Mouse (Mus musculus) Muller cell, postnatal 12 days (primary cell): ENCODE measurements around the gene Rragd.
"Not testable (repeated sequence)": the region's sequence is repeated elsewhere in the genome, so short reads cannot be mapped to it uniquely, and the experiment has no call there.

Experiments used
- DNase-seq: peaks from one replicate; pipeline ENCODE4 v3.0.0-alpha.2; 2015; ENCODE audit errors: inconsistent ontology term

The Rragd gene

DNA sequence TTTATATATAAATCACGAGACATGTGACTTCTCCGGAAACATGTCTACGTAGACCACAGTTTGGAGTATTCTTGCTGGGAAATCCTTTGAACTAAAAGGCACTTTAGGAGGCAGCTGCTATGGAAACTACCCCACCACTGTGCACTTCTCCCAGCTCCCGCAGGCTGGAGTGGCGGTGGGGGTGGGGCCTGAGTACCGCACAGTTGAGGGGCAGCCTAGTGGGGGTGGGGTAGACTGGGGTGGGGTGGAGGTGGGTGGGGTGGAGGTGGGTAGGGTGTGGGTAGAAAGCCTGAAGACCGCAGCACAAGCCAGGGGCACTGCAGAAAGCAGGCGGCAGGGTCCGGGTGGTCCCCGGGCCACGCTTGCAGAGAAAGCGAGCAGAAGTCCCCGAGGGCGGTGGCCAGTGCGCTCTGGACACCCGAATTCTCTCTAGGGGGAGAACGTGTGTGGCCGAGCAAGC is at the start of gene Rragd:
TSS of gene Rragd (plus strand) at position 322 of the 460 bp plus-strand sequence.
- DNase-seq, result peak; percentile 33

DNA sequence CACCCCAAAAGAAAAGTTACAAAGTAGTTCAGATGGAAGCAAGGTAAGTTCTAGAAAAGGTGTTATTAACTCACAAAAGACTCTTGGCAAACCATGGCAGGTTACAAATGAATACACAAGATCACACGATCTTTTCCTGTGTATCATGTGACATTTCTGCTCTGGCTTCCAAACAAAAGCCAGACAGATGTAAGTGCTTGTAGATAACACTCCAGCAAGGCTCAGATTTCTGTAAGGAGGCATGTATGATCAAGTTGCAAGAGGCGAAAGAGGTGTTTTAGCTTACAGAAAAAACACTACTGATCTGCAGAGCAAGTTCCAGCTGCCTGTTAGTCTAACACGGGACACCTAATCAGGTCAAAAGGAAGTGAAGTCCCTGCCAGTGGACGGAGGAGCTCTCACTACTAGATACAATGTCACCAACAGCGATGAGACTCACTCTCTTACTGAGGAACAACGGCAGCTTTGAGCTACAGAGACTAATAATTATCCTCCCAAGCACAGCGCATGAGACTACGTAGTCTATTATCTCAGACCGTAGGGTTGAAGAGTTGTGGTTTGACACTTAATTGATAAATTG is 46.0 kb upstream of the Rragd start:
- DNase-seq, result no peak

DNA sequence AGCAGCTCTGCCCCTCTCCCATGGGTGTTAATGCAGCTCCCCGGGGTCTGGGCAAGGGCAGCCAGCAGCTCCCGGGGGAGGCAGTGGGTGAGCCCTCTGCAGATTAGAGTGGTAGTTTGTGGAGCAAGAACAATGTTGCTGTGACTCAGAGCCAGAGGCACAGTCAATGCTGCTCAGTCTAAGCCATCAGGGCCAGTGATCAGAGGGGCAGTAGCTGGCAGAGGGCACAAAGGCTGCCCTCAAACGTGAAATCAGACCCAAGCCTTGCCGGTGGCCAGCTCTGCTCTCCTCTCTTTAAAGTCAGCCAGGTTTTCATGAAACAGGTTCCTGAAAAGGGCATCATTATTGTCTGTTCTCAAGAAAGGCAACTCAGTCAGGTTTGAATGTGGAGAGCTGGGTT is 43.3 kb upstream of the Rragd start:
- peak; percentile 50 for DNase-seq

DNA sequence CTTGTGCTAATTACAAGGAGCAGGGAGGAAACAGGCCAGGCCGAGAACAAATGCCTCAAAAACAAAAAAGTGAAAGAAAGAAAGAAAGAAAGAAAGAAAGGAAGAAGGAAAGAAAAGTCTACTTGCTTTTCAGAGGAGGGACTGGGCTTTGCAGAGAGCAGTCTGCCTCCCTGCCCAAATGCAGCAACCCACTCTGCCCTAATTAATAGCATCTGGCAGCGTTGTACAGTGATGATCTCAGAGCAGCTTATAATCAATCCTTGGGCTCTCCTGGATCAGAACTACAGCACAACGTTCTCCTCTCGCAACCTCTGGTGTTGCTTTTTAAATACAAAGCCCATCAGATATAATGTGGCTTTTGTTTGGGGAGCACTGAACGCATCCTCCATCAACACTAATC is 42.9 kb upstream of the Rragd start:
- no peak for DNase-seq

DNA sequence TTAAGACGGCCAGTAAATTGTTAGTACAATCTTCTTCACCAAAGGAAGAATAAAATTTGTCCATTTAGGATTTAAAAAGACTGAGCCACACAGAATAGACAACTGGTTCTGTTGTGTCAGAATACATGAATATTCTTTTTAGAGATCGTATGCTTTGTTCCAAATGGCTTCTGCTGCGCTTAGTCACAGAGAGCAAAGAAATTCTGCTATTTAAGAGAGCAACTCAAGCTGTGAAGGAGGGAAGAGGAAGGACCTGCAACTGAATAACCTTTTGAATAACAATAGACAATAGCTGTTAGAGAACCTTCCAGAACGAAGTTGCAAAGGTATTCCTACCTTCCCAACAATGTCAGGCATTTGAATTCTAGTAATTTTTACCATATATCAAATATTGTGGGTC is 41.9 kb upstream of the Rragd start:
- DNase-seq, result no peak

DNA sequence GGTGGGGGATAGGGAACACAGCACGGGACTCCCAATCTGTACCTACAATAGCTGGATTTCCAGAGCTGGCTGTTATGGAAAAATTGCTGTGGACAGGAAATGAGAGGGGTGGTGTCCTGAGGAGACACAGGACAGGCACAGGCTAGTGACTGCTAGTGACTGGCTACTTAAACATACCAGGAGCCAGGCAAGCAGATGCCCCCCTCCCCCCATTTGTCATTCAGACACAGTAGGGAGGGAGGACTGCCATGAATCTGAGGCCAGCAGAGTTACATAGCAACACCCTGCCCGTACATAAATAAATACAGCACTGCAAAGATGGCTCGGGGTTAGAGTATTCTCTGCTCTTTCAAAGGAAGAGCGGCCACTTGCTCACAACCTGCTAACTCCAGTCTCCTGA is 35.2 kb upstream of the Rragd start:
- peak; percentile 42 for DNase-seq

DNA sequence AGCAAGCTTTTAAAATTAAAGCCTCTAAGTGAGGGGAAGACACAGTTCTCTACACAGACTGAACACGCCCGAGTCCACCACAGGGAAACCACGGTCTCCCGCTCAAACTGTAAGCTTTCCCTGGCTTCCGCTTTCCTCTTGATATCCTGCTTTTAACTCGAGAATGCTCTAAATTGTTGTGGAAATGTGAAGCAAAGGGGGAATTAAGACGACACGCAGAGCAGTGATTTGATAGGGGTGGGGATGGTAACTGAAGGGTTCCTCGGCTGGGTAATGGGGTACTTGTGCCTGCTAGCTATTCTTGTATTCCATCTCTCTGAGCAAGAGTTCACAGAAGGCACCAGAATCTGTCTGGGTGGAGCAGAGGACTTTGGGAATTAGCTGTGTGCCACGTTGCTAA is 34.1 kb upstream of the Rragd start:
- no peak for DNase-seq

DNA sequence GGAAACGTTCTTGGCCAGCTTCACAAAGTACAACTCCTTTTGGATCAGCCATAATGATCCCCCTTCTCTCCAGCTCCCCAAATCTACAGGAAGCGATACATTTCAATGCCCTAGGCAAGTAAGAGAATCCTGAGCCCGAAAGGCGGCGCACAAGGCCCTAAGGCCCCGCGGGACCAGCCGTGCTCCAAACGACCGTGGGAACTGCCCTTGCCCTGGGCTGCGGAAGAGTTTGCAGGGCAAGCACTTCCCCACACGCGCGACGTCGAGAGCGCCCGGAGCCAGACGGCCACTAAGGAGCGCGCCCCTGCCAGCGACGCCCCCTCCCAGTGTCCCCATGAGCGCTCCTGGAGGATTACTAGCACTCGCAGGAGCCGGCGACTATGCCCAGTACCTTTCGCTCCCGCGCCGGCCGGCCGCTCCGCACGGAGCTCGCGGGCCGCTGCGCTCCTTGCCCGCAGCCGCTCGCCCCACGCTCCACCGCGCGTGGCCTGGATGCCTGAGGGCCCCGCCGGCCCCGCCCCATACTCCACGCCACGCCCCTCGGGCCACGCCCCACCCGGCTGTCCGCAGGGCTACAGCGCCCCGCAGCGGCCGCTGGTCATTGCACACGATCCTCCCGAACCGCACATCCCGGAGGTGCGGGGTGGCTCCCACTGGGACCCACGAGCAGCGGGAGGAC is 32.3 kb upstream of the Rragd start, which contains the start of gene Ankrd6:
TSS of gene Ankrd6 (minus strand) at position 486 of the 679 bp plus-strand sequence.
- DNase-seq, result peak; percentile 91

DNA sequence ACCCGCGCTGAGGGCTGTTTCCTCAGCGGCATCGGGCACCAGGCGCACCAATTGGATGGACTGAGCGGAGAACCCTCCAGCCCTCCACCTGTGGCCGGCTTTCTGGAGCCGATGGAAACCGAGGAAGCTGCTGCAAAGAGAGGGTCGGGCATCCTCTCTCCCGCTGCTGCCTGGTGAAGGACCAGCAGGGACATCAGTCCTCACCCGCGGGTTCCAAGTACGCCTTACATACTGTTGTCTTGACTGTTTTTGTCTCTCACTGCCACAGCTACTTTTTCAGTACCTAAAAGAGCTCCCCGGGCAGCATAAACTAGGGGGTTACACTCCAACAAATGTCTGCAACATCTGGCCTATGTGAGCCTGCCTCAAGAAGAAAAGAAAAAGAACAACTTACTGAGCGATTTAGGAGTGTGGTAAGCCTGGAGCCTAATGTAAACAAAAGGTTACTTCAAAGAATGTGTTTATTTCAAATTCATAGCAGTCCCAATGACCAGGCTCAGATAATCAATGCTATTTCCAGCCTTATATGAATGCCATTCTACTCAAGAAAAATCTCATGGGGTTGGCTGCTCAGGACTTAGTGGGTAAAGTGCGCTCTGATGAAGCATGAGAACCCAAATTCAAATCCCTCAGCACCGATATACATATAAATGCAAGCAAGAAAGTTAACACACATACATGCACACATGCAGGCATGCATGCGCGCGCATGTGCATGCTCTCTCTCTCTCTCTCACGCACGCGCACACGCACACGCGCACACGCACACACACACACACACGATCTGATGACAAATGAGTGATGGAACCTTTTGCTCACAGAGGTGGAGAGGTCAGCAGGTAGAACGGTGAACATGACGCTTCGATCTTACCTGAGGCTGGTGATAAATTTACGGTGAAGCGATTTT is 31.5 kb upstream of the Rragd start:
- DNase-seq, result peak; percentile 38

DNA sequence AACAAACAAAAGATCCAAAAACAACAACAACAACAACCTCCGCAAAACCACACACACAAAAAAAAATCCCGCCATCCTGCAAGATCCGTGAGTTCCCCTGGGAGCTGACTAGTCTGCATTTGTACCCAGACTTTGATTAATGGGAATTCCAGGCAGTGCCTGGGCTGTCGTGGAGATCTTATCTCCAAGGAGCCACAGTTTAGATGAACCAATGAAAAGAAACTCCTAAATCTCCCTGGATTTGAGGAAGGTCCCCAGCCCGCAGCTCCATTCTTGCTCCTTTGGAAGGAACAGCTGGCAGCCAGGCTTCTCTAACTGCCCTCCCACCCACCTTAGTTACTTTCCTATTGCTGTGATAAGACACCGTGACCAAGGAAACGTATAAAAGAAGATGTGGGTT is 30.2 kb upstream of the Rragd start:
- DNase-seq, result no peak

DNA sequence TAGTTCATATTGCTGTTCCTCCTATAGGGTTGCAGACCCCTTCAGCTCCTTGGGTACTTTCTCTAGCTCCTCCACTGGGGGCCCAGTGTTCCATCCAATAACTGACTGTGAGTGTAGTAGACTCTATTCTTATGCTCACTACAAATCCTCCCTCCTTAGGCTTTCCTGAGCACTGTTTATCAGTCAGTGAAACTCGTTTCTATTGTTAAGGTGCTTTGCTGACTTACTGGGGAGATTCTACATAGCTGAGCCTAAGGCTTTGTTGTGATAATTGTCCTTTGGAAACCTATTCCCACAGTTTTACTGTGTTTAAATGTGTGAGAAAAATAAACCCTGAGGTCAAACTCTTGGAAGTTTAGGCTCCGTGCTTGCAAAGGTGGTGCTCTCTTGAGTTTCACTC is 26.4 kb upstream of the Rragd start:
- DNase-seq, result no peak

DNA sequence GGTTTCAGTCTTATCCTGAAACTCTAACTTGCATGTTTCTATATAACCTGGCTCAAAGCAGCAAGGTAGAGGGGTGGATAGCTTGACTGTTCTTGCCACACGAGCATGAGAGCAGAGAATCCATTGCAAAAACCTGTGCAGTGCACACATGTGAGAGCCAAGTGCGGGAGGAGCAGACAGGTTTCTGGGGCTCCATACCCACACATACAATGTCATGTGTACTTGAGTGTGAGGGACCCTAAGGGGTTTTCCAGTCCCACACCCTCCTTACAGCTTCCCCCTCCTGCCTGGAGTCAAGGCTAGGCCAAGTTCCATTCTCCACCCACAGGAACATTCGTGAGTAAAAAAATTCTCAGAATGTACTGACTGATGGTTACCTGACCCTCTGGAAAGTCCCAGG is 21.4 kb upstream of the Rragd start:
- no peak for DNase-seq

DNA sequence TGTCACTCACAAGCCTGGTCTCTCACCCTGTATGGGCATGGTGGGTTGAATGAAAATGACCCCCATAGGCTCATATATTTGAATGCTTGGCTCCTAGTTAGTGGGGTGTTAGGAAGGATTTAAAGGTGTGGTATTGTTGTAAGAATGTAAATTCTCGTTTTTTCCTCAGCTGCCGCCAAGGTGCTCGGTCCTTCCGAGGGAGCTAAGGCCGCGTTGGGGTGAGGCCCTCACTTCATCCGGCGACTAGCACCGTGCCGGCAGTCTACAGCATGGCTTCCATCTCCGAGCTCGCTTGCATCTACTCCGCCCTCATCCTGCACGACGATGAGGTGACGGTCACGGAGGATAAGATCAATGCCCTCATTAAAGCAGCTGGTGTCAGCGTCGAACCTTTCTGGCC is 18.2 kb upstream of the Rragd start:
- not testable (repeated sequence) for DNase-seq

DNA sequence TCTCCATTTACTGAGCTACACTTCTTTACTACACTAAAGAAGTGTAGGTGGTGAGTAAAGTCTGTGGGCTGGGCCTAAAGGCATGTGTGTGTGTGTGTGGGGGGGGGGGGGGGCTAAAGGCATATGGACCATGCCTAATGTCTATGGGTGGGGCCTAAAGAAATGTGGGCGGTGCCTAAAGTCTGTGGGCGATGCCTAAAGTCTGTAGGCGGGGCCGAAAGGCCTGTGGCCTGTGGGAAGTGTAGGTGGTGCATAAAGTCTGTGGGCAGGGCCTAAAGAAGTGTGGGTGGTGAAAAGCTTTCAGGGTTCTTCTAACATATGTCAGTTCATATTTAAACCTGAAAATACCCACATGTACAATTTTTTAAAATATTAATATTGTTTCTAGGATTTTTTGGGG is 5.5 kb upstream of the Rragd start:
- DNase-seq, result no peak

DNA sequence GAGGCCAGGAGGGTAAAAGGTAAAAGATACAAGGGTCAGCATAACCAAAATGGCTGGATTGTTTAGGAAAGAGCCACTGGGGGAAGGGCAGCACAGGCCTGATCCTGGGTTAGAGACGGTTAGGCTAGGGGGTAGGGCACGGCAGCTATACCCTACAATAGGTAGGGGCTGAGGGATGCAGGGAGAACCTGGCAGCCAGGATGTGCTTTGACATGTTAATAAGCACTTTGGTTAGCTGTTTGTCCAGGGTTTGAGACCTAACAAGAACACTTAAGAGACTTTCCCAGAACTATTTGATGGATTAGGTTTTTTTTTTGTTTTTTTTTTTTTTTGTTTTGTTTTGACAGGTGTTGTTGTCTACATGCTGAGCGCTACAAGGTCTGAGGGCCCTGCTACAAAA is 2.8 kb upstream of the Rragd start:
- DNase-seq, result no peak

DNA sequence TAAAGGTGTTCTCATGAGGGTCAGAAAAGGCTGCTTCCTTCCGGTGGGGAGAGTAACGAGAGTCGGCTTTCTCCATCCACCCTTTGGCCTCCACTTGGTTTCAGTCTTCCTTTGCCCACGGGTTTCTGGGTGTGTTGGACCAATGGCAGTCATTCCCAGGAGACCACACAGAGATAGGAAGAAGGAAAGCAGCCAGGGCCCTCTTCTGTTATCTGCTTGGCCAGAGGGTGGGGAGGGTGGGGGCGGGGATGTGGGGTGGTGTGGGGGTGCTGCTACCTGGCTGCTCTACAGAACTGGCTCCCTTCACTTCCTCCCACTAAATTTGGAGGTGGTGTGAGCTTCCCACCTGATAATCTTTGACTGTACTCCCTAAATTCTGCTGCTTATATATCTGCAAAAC is 1.2 kb upstream of the Rragd start:
- DNase-seq, result no peak

DNA sequence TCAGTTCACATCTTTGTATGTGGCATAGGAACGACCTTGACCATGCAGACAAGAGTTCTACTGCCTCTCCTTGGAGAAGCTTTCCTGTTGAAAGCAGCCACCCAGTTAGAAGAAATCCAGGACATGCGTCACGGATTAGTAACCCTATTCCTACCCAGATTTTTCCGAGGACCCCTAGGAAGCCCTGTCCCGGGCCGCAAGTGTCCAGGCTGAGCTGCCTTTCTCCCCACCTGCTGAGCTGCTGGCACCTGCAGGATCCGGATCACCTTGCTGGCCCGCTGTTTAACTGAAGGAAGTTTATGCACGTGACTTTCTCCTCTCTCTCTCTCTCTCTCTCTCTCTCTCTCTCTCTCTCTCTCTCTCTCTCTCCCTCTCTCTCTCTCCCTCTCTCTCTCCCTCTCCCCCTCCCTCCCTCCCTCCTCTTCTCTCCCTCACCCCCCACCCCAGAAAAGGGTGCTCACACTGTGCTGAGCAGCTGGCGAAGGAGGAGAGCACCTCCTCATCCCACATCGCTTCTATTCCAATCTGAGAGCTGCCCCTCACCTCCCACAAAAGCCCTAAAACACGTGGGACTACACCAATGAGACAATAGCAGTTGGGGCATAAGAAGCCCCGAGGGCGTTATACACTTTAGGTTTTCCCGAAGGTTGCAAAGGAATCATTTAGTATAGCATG is 659 bp upstream of the Rragd start:
- DNase-seq, result no peak

DNA sequence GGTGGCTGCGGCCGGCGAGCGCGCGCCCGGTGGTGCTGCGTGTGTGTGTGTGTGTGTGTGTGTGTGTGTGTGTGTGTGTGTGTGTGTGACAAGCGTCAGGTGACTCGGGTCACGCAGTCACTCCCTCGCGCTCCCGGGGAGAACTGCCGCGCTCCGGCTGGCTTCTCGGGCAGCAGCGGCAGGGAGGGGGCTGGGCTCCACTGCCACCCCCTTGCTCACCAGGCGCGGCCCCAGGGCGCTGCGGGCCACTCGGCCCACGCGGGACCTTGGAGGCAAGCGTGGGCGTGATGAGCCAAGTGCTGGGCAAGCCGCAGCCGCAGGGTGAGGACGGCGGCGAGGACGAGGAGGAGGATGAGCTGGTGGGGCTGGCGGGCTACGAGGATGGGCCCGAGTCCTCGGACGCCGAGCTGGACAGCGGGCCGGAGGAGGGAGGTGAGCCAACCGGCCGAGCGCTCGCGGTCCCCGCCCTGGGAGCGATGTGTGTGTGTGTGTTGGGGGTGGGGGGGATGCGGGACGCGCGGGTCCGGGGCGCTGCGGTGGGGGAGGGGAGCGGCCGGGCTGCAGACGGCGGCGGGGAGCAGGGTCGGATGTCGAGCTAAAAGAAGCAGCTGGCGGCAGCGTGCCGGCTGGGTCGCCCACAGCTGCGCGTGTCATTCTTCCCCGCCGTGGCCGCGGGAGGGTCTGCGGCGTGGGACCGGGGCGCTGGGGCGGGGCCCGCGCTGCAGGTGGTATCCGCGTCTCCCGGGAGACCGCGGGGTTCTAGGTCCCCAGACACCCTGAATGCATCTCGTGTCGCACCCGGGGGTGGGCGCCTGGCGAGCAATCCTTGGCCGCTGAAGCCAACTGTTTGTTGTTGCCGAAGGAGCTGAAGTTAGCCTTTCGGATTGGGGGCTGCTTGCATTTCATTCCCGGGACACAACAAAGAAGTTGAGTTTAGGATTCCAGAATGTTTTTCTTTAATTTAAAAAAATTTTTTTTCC is 629 bp downstream of the Rragd start:
- DNase-seq, result peak; percentile 74

DNA sequence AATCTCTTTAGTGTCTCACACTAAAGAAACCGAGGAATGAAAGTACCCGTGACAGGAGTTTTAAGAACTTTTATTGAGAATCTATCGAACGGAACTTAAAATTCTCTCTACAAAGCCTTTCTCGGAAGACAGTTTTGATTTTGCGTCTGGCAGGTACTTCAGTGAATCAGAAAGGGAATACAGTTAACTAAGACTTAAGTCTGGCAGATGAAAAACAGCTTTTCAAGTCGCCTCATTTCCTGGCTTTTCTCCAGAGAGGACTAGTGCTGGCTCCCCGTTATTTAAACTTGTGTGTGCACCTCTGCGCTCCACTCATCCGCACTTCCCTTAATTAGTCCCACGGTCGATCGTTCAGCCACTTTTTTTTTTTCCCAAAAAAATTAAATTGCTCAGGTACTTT is 1.4 kb downstream of the Rragd start:
- DNase-seq, result peak; percentile 60

DNA sequence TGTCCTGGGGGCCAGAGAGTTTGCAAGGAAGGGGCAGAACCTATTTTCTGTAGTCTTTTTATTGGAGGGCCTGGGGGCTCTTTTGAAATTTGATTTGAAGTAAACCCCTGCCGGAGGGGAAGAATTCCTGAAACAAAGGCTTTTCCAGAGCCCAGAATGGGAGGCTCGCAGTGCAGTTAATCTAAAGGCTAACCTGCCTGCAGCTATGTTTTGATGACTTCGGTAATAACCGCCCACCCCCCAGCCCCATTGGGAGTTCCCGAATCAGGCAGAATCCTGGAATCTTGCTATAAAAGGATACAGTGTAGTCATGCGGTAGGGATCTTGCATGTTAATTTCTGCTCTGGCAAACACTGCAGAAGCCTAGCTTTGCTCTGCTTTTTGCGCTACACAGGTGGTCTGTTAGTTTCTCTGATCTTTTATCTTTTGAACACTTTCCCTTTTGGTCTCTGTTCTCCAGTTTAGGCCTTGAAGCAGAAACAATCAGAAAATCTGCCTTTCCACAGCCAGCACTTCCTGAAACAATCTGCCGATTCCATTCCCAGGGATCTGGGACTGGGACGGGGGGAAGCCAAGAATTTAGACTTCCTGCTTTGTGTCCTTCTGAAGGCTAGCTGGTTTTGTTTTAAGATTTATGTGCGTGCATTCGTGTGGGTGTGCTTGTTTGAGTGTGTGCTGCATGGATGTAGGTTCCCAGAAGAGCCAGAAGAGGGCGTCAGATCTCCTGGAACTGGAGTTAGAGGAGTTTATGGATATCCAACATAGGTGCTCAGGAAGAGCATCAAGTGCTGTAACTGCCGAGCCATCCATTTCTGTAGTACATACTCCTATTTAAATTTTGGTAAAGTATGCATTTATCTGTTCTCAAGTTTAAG is 2.2 kb downstream of the Rragd start:
- DNase-seq, result peak; percentile 32
